Mouse (Mus musculus) neural tube, embryonic 11.5 days (tissue): ENCODE measurements around the gene Atp2b4. TPM values are rescaled to one million over a fixed set of nuclear protein-coding genes. Genes with fewer than 3 reads are reported as not detected.

Experiments used
- ATAC-seq: fragments of 200-750 bp; cut with Nextera tagmentation; 2 replicates; pipeline ENCODE4 v1.8.0; 2017; ENCODE audit warnings: moderate number of reproducible peaks, mild to moderate bottlenecking, moderate TSS enrichment, moderate library complexity; ENCODE audit not compliant: insufficient read depth, low FRiP score, low TSS enrichment
- DNase-seq: peaks from one replicate; pipeline ENCODE4 v3.0.0-alpha.2; 2015; ENCODE audit warnings: low spot score
- H3K27ac ChIP-seq: fragments of 300-500 bp; sonication (generic); 2 replicates; pipeline ENCODE4 v1.5.1; 2014; ENCODE audit warnings: low read depth, mild to moderate bottlenecking, low read length
- H3K27me3 ChIP-seq: fragments of 300-500 bp; sonication (generic); 2 replicates; pipeline ENCODE4 v1.6.1; 2014; ENCODE audit warnings: mild to moderate bottlenecking, low read length, mixed read lengths; ENCODE audit not compliant: control insufficient read depth, insufficient read depth
- H3K36me3 ChIP-seq: fragments of 300-500 bp; sonication (generic); 2 replicates; pipeline ENCODE4 v1.6.1; 2014; ENCODE audit warnings: mild to moderate bottlenecking, low read length, moderate library complexity, mixed read lengths; ENCODE audit not compliant: control insufficient read depth, insufficient read depth
- H3K4me1 ChIP-seq: fragments of 300-500 bp; sonication (generic); 2 replicates; pipeline ENCODE4 v1.6.1; 2014; ENCODE audit warnings: low read length, mixed read lengths; ENCODE audit not compliant: control insufficient read depth, insufficient read depth
- H3K4me2 ChIP-seq: fragments of 300-500 bp; sonication (generic); 2 replicates; pipeline ENCODE4 v1.6.1; 2014; ENCODE audit warnings: low read depth, mild to moderate bottlenecking, moderate library complexity
- H3K4me3 ChIP-seq: fragments of 300-500 bp; sonication (generic); 2 replicates; pipeline ENCODE4 v1.5.1; 2014; ENCODE audit warnings: low read depth, low read length
- H3K9ac ChIP-seq: fragments of 300-500 bp; sonication (generic); 2 replicates; pipeline ENCODE4 v1.6.1; 2014; ENCODE audit warnings: mild to moderate bottlenecking, low read length
- H3K9me3 ChIP-seq: fragments of 300-500 bp; sonication (generic); 2 replicates; pipeline ENCODE4 v1.6.1; 2016; ENCODE audit warnings: low read length; ENCODE audit not compliant: control insufficient read depth
- WGBS: fragments of 180-500 bp; shearing (Covaris S2); extraction: QIAGEN DNeasy Blood & Tissue Kit; methylation state at CpG from one replicate; pipeline ENCODE4 v1.1.7; 2014; 5-methylcytosine and 5-hydroxymethylcytosine counted together
- polyA plus RNA-seq: library from polyadenylated mRNA; unstranded; fragments of >200 nt; fragmentation: Nextera tagmentation; extraction: Ambion mirVana; gene quantifications from 2 replicates; pipeline ENCODE4 v1.2.1, GENCODE M21; 2014

Atp2b4 gene
- polyA plus RNA-seq, 1 experiment from 2014 or later, result 9.6 TPM

GRCm38 (mm10) chr1:133718786-133719185, 82.1 kb downstream of the Atp2b4 start:
- 80% methylated on average over 8 of the region's 8 CpGs for WGBS
- no peaks in the 10 kb centered on the region for H3K36me3 ChIP-seq
- ATAC-seq, result no peak
- H3K9ac ChIP-seq, result no peak overlapping the region
- no peak for DNase-seq
- H3K4me2 ChIP-seq, result no peak overlapping the region
- no peaks in the 10 kb centered on the region for H3K4me1 ChIP-seq
- H3K27ac ChIP-seq, result no peak overlapping the region
- H3K4me3 ChIP-seq, result no peak overlapping the region
- H3K27me3 ChIP-seq, result no peaks in the 10 kb centered on the region
- H3K9me3 ChIP-seq, result no peaks in the 10 kb centered on the region

- Histone ChIP-seq H3K9ac (no peak overlapping the region), H3K36me3 (no peaks in the 10 kb centered on the region), H3K4me1 (no peaks in the 10 kb centered on the region), H3K4me3 (no peak overlapping the region), H3K4me2 (no peak overlapping the region), H3K27me3 (no peaks in the 10 kb centered on the region), H3K27ac (no peak overlapping the region), H3K9me3 (no peaks in the 10 kb centered on the region)
- 90% methylated on average over 3 of the region's 3 CpGs for WGBS
- DNase-seq (no peak), ATAC-seq (no peak)
These were observed 82.5 kb downstream of the Atp2b4 start for GRCm38 (mm10) chr1:133718296-133718695.

GRCm38 (mm10) chr1:133716464-133716863, 84.4 kb downstream of the Atp2b4 start:
- Histone ChIP-seq H3K4me3 (no peak overlapping the region), H3K4me2 (no peak overlapping the region), H3K27me3 (no peaks in the 10 kb centered on the region), H3K4me1 (no peaks in the 10 kb centered on the region), H3K9ac (no peak overlapping the region), H3K36me3 (no peaks in the 10 kb centered on the region), H3K9me3 (no peaks in the 10 kb centered on the region), H3K27ac (no peak overlapping the region)
- DNase-seq (no peak), ATAC-seq (no peak)
- WGBS, result 24% methylated on average over 7 of the region's 7 CpGs

- Histone ChIP-seq H3K36me3 (no peaks in the 10 kb centered on the region), H3K9ac (no peak overlapping the region), H3K4me1 (no peaks in the 10 kb centered on the region), H3K9me3 (no peaks in the 10 kb centered on the region), H3K4me3 (no peak overlapping the region), H3K27me3 (no peaks in the 10 kb centered on the region), H3K27ac (no peak overlapping the region), H3K4me2 (no peak overlapping the region)
- DNase-seq, result no peak
- WGBS, result 77% methylated on average over 1 of the region's 1 CpGs
- ATAC-seq, result no peak
These were observed 85.7 kb downstream of the Atp2b4 start for GRCm38 (mm10) chr1:133715191-133715590.

- Histone ChIP-seq H3K4me2 (no peak overlapping the region), H3K36me3 (no peaks in the 10 kb centered on the region), H3K27me3 (no peaks in the 10 kb centered on the region), H3K27ac (no peak overlapping the region), H3K4me1 (no peaks in the 10 kb centered on the region), H3K4me3 (no peak overlapping the region), H3K9ac (no peak overlapping the region), H3K9me3 (no peaks in the 10 kb centered on the region)
- ATAC-seq (no peak), DNase-seq (no peak)
- 45% methylated on average over 2 of the region's 2 CpGs for WGBS
These were observed 87.9 kb downstream of the Atp2b4 start for GRCm38 (mm10) chr1:133713009-133713370.

GRCm38 (mm10) chr1:133712288-133713008, 88.4 kb downstream of the Atp2b4 start:
- H3K4me3 ChIP-seq, result no peak overlapping the region
- H3K9ac ChIP-seq, result no peak overlapping the region
- no peak overlapping the region for H3K27ac ChIP-seq
- H3K4me1 ChIP-seq, result no peaks in the 10 kb centered on the region
- no peaks in the 10 kb centered on the region for H3K36me3 ChIP-seq
- no peak overlapping the region for H3K4me2 ChIP-seq
- H3K9me3 ChIP-seq, result no peaks in the 10 kb centered on the region
- 59% methylated on average over 12 of the region's 12 CpGs for WGBS
- DNase-seq (no peak), ATAC-seq (no peak)
- no peaks in the 10 kb centered on the region for H3K27me3 ChIP-seq

GRCm38 (mm10) chr1:133711376-133711775, 89.5 kb downstream of the Atp2b4 start:
- no peaks in the 10 kb centered on the region for H3K9me3 ChIP-seq
- no peak overlapping the region for H3K27ac ChIP-seq
- no peak for ATAC-seq
- H3K4me3 ChIP-seq, result no peak overlapping the region
- no peaks in the 10 kb centered on the region for H3K4me1 ChIP-seq
- no peak overlapping the region for H3K4me2 ChIP-seq
- H3K27me3 ChIP-seq, result no peaks in the 10 kb centered on the region
- no peak overlapping the region for H3K9ac ChIP-seq
- DNase-seq, result no peak
- WGBS, result 49% methylated on average over 6 of the region's 6 CpGs
- H3K36me3 ChIP-seq, result no peaks in the 10 kb centered on the region

- 51% methylated on average over 6 of the region's 6 CpGs for WGBS
- no peak overlapping the region for H3K9ac ChIP-seq
- H3K9me3 ChIP-seq, result no peaks in the 10 kb centered on the region
- no peak for ATAC-seq
- no peak overlapping the region for H3K4me2 ChIP-seq
- no peak overlapping the region for H3K27ac ChIP-seq
- H3K27me3 ChIP-seq, result no peaks in the 10 kb centered on the region
- no peaks in the 10 kb centered on the region for H3K4me1 ChIP-seq
- no peak overlapping the region for H3K4me3 ChIP-seq
- no peak for DNase-seq
- no peaks in the 10 kb centered on the region for H3K36me3 ChIP-seq
These were observed 89.9 kb downstream of the Atp2b4 start for GRCm38 (mm10) chr1:133710895-133711294.

GRCm38 (mm10) chr1:133709292-133709691, 91.5 kb downstream of the Atp2b4 start:
- Histone ChIP-seq H3K36me3 (no peaks in the 10 kb centered on the region), H3K4me2 (no peak overlapping the region), H3K27me3 (no peaks in the 10 kb centered on the region), H3K4me3 (no peak overlapping the region), H3K9me3 (no peaks in the 10 kb centered on the region), H3K27ac (no peak overlapping the region), H3K4me1 (no peaks in the 10 kb centered on the region), H3K9ac (no peak overlapping the region)
- ATAC-seq (no peak), DNase-seq (no peak)
- WGBS, result 83% methylated on average over 3 of the region's 3 CpGs
